Mouse (Mus musculus) limb, embryonic 10.5 days (tissue): ENCODE results near the gene Tnfaip8l1. TPM values are rescaled to one million over a fixed set of nuclear protein-coding genes. Genes with fewer than 3 reads are reported as not detected.

Experiments used
- DNase-seq: peaks from one replicate; pipeline ENCODE4 v3.0.0-alpha.2; 2017; ENCODE audit warnings: low spot score
- H3K27ac ChIP-seq: fragments of 300-500 bp; sonication (generic); 2 replicates; pipeline ENCODE4 v1.5.1; 2016; ENCODE audit warnings: mild to moderate bottlenecking
- H3K27me3 ChIP-seq: fragments of 300-500 bp; sonication (generic); 2 replicates; pipeline ENCODE4 v1.6.1; 2016; ENCODE audit warnings: low read depth, mild to moderate bottlenecking; ENCODE audit not compliant: poor library complexity, severe bottlenecking
- H3K36me3 ChIP-seq: fragments of 300-500 bp; sonication (generic); 2 replicates; pipeline ENCODE4 v1.6.1; 2016; ENCODE audit warnings: mild to moderate bottlenecking, moderate library complexity
- H3K4me1 ChIP-seq: fragments of 300-500 bp; sonication (generic); 2 replicates; pipeline ENCODE4 v1.6.1; 2016
- H3K4me3 ChIP-seq: fragments of 300-500 bp; sonication (generic); 2 replicates; pipeline ENCODE4 v1.5.1; 2016; ENCODE audit warnings: mild to moderate bottlenecking, moderate library complexity
- H3K9me3 ChIP-seq: fragments of 300-500 bp; sonication (generic); replicated peaks from 2 replicates; pipeline ENCODE4 v1.6.1; 2016; ENCODE audit warnings: mild to moderate bottlenecking
- WGBS: fragments of 180-500 bp; shearing (Covaris S2); methylation state at CpG from one replicate; pipeline ENCODE4 v1.1.7; 2016; 5-methylcytosine and 5-hydroxymethylcytosine counted together
- polyA plus RNA-seq: library from polyadenylated mRNA; unstranded; fragments of >200 nt; fragmentation: Nextera tagmentation; extraction: Ambion mirVana; gene quantifications from 2 replicates; pipeline ENCODE4 v1.2.1, GENCODE M21; 2016

Tnfaip8l1 gene
- polyA plus RNA-seq, 1 experiment from 2014 or later: 10.6 TPM

DNA sequence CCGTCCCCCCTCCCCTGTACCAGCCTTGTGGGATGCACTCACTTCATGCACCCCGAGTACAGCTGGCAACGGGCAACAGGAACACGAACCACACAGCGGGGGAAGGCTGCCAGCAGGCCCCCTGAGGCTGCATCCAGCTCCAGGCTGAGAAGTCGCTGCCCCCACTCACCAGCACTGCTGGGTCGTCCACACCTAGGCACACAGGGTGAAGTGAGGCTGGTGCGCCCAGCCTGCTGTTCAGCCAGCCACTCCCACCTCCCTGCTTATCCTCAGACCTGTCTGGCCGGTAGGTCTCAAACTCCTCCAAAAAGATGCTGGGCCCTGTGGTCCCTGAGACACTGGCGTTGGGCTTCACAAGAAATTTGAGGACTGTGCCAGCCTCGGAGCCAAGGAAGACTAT lies 36.1 kb upstream of the Tnfaip8l1 start:
- 72% methylated on average over 11 of the region's 11 CpGs for WGBS
- H3K27me3 ChIP-seq: peaks cover 56% of the 10 kb centered on the region

DNA sequence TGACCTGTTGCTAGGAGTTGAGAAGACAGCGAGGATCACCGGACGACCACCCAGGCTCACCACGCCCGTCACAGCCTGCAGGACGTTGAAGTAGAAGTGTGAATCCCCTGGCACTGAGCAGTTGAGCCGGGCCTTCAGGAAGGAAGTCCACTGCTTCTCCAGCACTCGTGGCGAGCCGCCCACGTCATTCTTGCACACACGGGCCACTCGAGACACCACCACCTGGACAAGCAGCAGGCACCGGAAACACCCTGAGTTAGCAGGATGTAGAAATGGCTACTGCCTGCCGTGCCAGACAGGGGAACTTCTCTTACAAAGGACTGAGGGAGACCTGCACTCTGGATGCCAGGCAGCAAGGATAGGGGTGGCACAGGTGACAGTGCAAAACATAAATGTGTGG lies 34.0 kb upstream of the Tnfaip8l1 start:
- no peak overlapping the region for H3K27ac ChIP-seq
- no peaks in the 10 kb centered on the region; the same call in 1 of the 2 replicates for H3K9me3 ChIP-seq
- peaks cover 17% of the 10 kb centered on the region for H3K4me1 ChIP-seq
- WGBS: 87% methylated on average over 15 of the region's 15 CpGs
- peaks cover 35% of the 10 kb centered on the region for H3K27me3 ChIP-seq
- H3K36me3 ChIP-seq: 0 out of 2 replicates have a peak, but pooled peaks cover 2% of the 10 kb centered on the region
- no peak overlapping the region for H3K4me3 ChIP-seq
- DNase-seq: no peak

More for the DNA sequence above, 36.1 kb upstream of the Tnfaip8l1 start:
- Histone ChIP-seq H3K9me3 (peaks cover 9% of the 10 kb centered on the region), H3K4me3 (no peak overlapping the region), H3K36me3 (0 out of 2 replicates have a peak, but pooled peaks cover 4% of the 10 kb centered on the region), H3K4me1 (peaks cover 11% of the 10 kb centered on the region), H3K27ac (no peak overlapping the region)
- no peak for DNase-seq

DNA sequence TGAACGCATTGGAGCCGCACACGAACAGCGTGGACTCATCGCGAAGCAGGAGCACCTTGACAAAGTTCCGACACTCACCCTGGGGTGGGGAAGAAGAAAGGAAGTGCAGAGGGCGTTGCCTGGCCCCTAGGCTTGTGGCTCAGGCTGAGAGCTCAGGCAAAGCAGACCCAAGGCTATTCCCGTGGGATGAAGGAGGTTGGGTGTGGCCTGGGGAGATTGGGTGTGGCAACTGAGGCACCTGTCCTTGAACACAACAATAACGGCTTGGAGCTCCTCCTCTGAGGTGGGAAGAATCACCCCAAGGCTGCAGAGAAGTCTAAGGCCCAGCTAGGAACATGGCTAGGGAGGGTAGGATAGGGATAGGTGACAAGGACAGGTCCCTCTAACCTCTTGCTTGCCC lies 31.1 kb upstream of the Tnfaip8l1 start:
- Histone ChIP-seq H3K9me3 (no peaks in the 10 kb centered on the region; the same call in 1 of the 2 replicates), H3K27ac (no peak overlapping the region), H3K36me3 (no peaks in the 10 kb centered on the region), H3K4me1 (peaks cover 23% of the 10 kb centered on the region), H3K27me3 (peaks cover 20% of the 10 kb centered on the region), H3K4me3 (no peak overlapping the region)
- WGBS: 93% methylated on average over 10 of the region's 10 CpGs
- no peak for DNase-seq

DNA sequence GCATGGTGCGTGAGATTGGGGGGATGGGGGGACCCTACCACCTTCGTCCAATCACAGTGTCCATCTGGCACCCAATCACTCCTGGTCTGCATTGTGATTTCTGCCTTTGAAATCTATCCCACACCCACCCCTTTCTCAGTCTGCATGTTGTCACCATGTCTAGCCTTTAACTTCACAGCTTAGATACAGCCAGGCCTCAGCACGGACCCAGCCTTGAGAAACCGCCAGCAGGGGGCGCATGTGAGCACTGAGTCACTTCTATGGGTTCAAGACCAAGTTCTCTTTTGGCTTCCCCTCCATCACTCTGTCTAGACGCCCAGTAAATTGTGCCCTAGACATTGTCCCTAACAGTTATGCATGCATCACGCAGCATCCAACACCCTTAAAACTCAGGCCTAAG lies 30.5 kb upstream of the Tnfaip8l1 start:
- no peak overlapping the region for H3K4me3 ChIP-seq
- no peaks in the 10 kb centered on the region; the same call in 1 of the 2 replicates for H3K9me3 ChIP-seq
- peaks cover 23% of the 10 kb centered on the region for H3K4me1 ChIP-seq
- WGBS: 43% methylated on average over 7 of the region's 7 CpGs
- peak; percentile 76 for DNase-seq
- no peaks in the 10 kb centered on the region for H3K36me3 ChIP-seq
- H3K27me3 ChIP-seq: peaks cover 21% of the 10 kb centered on the region
- H3K27ac ChIP-seq: no peak overlapping the region

DNA sequence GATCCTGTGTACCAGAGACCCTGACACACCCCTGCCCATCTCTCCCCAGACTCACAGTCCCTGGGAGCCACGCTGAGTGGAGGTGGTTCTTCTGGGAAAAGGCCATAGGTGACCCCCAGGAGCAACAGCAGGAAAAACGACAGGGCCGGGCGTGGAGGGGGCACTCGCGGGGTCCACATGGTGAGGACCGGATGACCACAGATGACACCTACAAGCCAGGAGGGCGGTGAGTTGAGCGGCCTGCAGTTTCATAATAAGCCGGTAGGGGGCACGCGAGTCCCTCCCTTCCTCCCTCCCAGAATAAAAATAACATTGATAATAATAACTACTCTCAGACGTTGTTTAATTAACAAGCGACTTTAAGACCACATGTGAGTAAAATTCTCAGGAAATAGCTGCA lies 29.6 kb upstream of the Tnfaip8l1 start:
- Histone ChIP-seq H3K9me3 (no peaks in the 10 kb centered on the region; the same call in 1 of the 2 replicates), H3K27ac (no peak overlapping the region), H3K36me3 (no peaks in the 10 kb centered on the region), H3K4me3 (no peak overlapping the region), H3K27me3 (peaks cover 27% of the 10 kb centered on the region), H3K4me1 (peaks cover 28% of the 10 kb centered on the region)
- peak; percentile 75 for DNase-seq
- 5% methylated on average over 14 of the region's 14 CpGs for WGBS

DNA sequence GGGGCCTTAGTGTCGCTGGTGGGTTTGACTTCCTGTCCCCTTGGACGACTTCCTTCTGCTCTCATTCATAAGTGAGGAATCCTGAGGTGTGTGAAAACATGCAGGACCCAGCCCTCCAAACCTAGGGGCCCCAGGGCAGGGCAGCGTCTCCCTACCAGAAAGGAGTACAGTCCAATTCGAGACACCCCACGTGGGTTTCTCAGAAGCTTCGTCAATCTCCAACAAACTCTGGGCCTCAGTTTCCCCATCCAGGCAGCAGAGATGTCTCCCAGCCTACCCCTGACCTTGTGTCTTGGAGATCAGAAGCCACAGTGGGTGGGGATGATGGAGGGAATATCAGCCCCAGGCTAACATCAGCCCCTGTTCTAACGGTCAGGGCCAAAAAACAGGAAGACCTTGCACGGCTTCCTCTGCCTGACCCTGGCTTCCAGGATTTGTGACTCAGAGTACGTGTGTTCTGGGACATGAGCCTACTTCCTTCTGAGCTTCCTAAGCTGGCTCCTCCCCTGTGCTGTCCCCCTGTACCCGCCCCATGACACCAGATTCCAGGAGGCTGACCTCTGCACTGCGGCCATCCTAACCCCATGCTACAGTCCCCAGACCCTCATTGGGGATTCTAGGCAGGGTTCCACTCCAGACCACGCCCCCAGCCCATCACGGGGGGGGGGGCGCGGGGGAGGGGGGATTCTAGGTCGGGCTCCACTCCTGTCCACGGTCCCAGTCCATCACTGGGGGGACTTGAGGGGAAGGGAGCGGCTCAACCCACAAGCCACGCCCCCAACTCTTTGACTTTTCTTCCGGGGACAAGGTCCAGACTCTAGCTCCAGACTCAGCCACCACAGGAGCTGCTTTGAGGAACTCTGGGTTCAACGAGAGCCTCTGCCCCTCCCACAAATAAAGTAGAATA lies 28.6 kb upstream of the Tnfaip8l1 start:
- DNase-seq: peak; percentile 48
- Histone ChIP-seq H3K4me1 (peaks cover 39% of the 10 kb centered on the region), H3K27ac (peak overlapping the region; percentile 33; the same call in 1 of the 2 replicates), H3K4me3 (peak overlapping the region; percentile 44), H3K9me3 (no peaks in the 10 kb centered on the region; the same call in 1 of the 2 replicates), H3K27me3 (peaks cover 37% of the 10 kb centered on the region), H3K36me3 (no peaks in the 10 kb centered on the region)
- WGBS: 19% methylated on average over 20 of the region's 21 CpGs

DNA sequence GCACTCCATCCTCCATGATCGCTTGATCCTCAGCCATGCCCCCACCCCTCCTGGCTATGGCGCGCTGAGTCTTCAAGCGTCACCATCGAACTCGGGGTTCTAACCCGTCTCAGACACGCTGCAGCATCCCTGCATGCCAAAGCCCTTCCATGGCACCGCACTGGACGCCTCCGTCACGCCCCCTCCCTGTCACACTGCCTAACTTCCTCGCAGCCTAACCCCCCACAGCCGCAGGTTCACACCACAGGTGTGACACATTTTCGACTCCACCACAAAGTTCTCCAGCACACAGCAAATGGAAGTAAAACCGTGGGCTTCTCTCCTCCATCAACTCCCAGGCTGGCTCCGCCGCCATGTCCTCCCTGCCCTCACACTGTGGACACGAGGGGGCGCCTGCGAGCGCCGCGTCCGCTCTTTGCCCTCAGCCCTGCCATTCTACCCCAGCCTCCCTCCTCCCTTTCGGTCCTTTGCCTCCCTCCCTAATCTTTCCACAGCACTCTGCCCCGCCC lies 27.8 kb upstream of the Tnfaip8l1 start:
- H3K36me3 ChIP-seq: no peaks in the 10 kb centered on the region
- peaks cover 43% of the 10 kb centered on the region for H3K4me1 ChIP-seq
- H3K27ac ChIP-seq: peak overlapping the region; percentile 53; the same call in 1 of the 2 replicates
- peak overlapping the region; percentile 44 for H3K4me3 ChIP-seq
- H3K27me3 ChIP-seq: peaks cover 45% of the 10 kb centered on the region
- DNase-seq: peak; percentile 76
- 2% methylated on average over 27 of the region's 27 CpGs for WGBS
- no peaks in the 10 kb centered on the region; the same call in 1 of the 2 replicates for H3K9me3 ChIP-seq

DNA sequence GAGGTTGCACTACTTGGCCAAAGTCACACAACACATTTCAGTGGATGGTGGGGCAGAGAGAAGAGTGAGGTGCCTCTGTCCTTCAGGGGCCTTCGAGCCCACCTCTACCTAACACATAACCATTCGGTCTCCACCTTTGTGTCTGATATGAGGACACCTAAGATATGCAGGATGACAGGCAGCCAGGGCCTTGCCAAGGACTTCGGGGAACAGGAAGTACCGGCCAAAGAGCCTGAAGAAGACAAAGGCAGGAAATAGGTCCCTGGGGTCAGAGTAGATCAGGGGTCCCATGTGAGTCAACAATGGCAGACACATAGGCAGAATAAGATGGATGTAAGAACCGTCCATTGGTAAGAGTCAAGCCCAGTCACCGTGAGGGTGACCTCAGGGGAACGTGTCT lies 25.7 kb upstream of the Tnfaip8l1 start:
- peaks cover 66% of the 10 kb centered on the region for H3K27me3 ChIP-seq
- no peak overlapping the region for H3K4me3 ChIP-seq
- WGBS: 88% methylated on average over 7 of the region's 7 CpGs
- H3K4me1 ChIP-seq: peaks cover 59% of the 10 kb centered on the region
- DNase-seq: no peak
- no peaks in the 10 kb centered on the region for H3K9me3 ChIP-seq
- H3K36me3 ChIP-seq: no peaks in the 10 kb centered on the region
- H3K27ac ChIP-seq: no peak overlapping the region

DNA sequence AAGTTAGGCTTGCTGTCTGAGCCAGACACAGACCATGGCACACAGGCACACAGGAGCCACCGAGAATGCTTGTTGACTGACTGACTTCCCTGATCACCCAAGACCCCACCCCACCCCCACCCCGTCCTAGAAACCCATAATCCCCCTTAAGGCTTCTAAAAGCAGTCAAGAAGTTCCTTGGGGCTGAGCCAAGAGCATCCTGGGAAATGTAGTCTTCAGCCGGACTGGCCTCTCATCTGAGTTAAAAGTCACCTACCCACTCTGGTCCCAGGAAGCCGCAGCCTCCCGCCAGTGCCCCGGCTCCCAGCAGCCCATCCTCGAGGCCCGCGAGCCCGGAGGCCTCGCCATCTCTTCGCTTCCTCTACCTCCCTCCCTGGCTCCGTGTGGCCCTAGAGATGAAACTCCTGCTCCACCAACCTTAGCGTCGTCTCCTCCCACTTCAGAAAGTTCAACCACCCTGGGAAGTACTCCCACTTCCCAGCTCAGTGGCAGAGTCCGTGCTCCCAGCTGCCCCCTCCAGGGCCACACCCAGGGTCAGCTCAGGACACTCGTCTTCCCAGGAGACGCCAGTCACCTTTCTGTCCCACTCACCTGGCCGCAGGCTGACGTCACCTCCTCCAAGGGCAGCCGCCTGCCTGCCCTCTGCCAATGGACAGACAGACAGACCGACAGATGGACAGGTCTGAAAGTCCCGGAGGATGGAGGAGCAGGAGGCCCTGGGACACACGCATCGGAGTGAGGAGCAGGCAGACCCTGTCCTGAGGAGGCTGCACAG lies 24.3 kb upstream of the Tnfaip8l1 start:
- Histone ChIP-seq H3K27ac (no peak overlapping the region), H3K9me3 (no peaks in the 10 kb centered on the region), H3K27me3 (peaks cover 80% of the 10 kb centered on the region), H3K4me1 (peaks cover 66% of the 10 kb centered on the region), H3K4me3 (peak overlapping the region; percentile 16; the same call in 1 of the 2 replicates), H3K36me3 (no peaks in the 10 kb centered on the region)
- WGBS: 15% methylated on average over 25 of the region's 25 CpGs
- no peak for DNase-seq

DNA sequence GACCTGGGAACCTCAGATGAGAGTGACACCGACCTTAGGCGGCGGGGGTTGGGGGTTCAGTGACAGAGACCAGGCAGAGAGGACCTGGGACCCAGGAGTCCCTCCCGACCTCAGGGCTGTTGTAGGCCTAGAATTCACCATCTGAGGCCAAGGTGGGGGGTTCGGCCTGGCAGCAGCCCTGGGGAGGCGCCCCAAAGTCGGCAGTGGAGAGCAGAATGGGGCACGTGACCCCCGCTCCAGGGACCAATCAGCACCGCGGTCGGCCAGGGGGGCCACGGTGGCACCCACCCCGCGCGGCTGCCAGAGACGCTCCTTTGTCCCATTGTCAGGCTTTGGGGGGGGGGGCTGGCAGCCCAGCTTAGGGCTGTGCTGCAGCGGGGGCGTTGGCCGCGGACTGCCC lies 22.9 kb upstream of the Tnfaip8l1 start:
- peak overlapping the region; percentile 26; the same call in 1 of the 2 replicates for H3K27ac ChIP-seq

DNA sequence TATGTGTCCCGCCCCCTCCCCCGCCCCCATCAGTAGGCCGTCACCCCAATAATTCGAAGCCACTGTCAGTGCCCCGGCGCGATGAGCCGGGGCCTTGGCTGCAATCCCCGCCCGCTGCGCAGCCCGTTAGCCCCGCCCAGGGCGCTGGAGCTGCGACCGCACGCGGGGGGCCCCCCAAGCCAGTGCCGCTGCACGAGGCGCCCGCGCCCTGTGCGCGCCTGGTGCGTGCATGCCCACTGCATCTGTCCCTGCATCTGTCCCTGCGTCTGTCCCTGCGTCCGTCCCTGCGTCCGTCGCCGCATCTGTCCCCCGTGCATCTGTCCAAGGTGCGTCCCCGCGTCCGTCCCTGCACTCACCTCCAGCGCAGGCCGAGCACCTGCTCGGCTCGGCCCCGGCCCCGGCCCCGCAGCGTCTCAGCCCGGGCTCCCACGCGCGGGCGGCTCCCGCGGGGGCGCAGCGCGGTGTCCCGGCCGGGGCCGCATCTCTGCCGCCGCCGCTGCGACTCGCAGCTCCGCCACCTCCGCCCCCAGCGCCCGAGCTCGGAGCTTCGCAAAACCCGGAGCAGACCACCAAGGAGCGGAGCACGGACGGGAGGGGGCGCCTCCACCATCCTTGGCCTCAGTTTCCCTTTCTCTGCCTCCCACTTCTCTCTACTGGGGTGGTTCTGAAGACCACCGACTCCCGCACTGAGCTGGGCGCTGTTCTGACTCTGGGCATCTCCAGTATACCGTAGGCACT lies 22.2 kb upstream of the Tnfaip8l1 start, which contains the start of gene Sema6b:
Gene Sema6b (minus strand): TSS at position 486 of the 738 bp plus-strand sequence.
- peak within 1 kb of the TSS; percentile 31 for H3K27ac ChIP-seq
- no peaks in the 10 kb centered on the region for H3K36me3 ChIP-seq
- no peaks in the 10 kb centered on the region for H3K9me3 ChIP-seq
- WGBS: 2% methylated on average over 79 of the region's 79 CpGs
- H3K4me1 ChIP-seq: peaks cover 47% of the 10 kb centered on the region
- DNase-seq: peak; percentile 85
- H3K4me3 ChIP-seq: peak within 1 kb of the TSS; percentile 73
- H3K27me3 ChIP-seq: peaks cover 100% of the 10 kb centered on the region

More for the DNA sequence above, 22.9 kb upstream of the Tnfaip8l1 start:
- no peaks in the 10 kb centered on the region for H3K9me3 ChIP-seq
- H3K27me3 ChIP-seq: peaks cover 94% of the 10 kb centered on the region
- H3K4me1 ChIP-seq: peaks cover 53% of the 10 kb centered on the region
- DNase-seq: no peak
- 5% methylated on average over 21 of the region's 21 CpGs for WGBS
- no peaks in the 10 kb centered on the region for H3K36me3 ChIP-seq
- peak overlapping the region; percentile 73 for H3K4me3 ChIP-seq
